In genomic region chr17:63798961-63799531, GRCm38 (mm10) we compare ENCODE assay signal across 27 mouse cellular contexts.
DNase-seq lines count a peak whose midpoint lies in the region.
"Had no signal": no experiment of that assay in that cellular context is flagged by ENCODE, and none has a peak within 500 bp of the region (broad histone marks: within the 10 kb centered on the region; RNA-seq: fewer than 3 reads in every experiment).

No protein-coding gene starts in this region.

- no peak overlapping the region for H3K27ac ChIP-seq in heart, embryonic 10.5 days
- H3K27ac ChIP-seq: embryonic facial prominence, embryonic 15.5 days; forebrain, embryonic 10.5 days; heart, embryonic 15.5 days; intestine, embryonic 15.5 days; limb, embryonic 12.5 days; liver, embryonic 12.5 days; midbrain, embryonic 13.5 days; neural tube, embryonic 12.5 days; stomach, postnatal 0 days had no signal

- intact Hi-C loops in heart, postnatal 14 days (cut with DNase I), result no loop called here

- H3K36me3 ChIP-seq in heart, embryonic 10.5 days, result no peaks in the 10 kb centered on the region
- H3K36me3 ChIP-seq: embryonic facial prominence, embryonic 15.5 days; forebrain, embryonic 10.5 days; heart, embryonic 15.5 days; intestine, embryonic 15.5 days; limb, embryonic 12.5 days; liver, embryonic 12.5 days; midbrain, embryonic 13.5 days; neural tube, embryonic 12.5 days had no signal

- peak; percentile 9 for DNase-seq in heart, embryonic 10.5 days (ENCODE audit: low spot score)
- DNase-seq in heart, postnatal 14 days, result no peak
- DNase-seq in NIH3T3 (ENCODE audit: low read depth), result peak; percentile 93
- peak; percentile 39 to 50 for DNase-seq in adrenal gland, postnatal 36 days
- peak; percentile 26 for DNase-seq in skeletal muscle tissue, adult 2 months (ENCODE audit: low read depth, low spot score)
- no peak for DNase-seq in layer of hippocampus, postnatal 10 days (ENCODE audit: low spot score in 2 of 2)
- DNase-seq in layer of hippocampus, adult 9-10 months (ENCODE audit: low spot score), result no peak
- DNase-seq: cerebellum, adult 2 months; cerebellum, postnatal 36 days; embryo, embryonic 11 days; gastrocnemius, postnatal 25 days; kidney, adult 8-10 months; kidney, postnatal 14 days; layer of hippocampus, postnatal 36 days; lung, adult 18-20 months; lung, postnatal 14 days; thymus, adult 2 months; thymus, postnatal 4 days had no signal

- H3K9me3 ChIP-seq in heart, embryonic 10.5 days, result 0 out of 2 replicates have a peak, but pooled peaks cover 4% of the 10 kb centered on the region
- H3K9me3 ChIP-seq: embryonic facial prominence, embryonic 15.5 days; forebrain, embryonic 10.5 days; heart, embryonic 15.5 days; intestine, embryonic 15.5 days; limb, embryonic 12.5 days; liver, embryonic 12.5 days; midbrain, embryonic 13.5 days had no signal

- no peaks in the 10 kb centered on the region for H3K27me3 ChIP-seq in heart, embryonic 10.5 days (ENCODE audit: insufficient read depth, poor library complexity, severe bottlenecking)
- H3K27me3 ChIP-seq: embryonic facial prominence, embryonic 15.5 days; heart, embryonic 15.5 days; intestine, embryonic 15.5 days; limb, embryonic 12.5 days; liver, embryonic 12.5 days; midbrain, embryonic 13.5 days; neural tube, embryonic 12.5 days had no signal

- H3K4me1 ChIP-seq in heart, embryonic 10.5 days, result no peaks in the 10 kb centered on the region
- H3K4me1 ChIP-seq: heart, embryonic 15.5 days; intestine, embryonic 15.5 days; limb, embryonic 12.5 days; liver, embryonic 12.5 days; midbrain, embryonic 13.5 days; neural tube, embryonic 12.5 days had no signal

- no peak overlapping the region for H3K4me3 ChIP-seq in heart, embryonic 10.5 days
- H3K4me3 ChIP-seq: embryonic facial prominence, embryonic 15.5 days; forebrain, embryonic 10.5 days; heart, embryonic 15.5 days; intestine, embryonic 15.5 days; limb, embryonic 12.5 days; liver, embryonic 12.5 days; midbrain, embryonic 13.5 days; neural tube, embryonic 12.5 days had no signal

- 82% methylated on average over 6 of the region's 6 CpGs for WGBS in heart, embryonic 10.5 days

Comparison
In these comparisons a context has a peak if more than half of its experiments do, and no peak if none do; other contexts are left out.
1. DNase-seq: peak in heart, embryonic 10.5 days (single experiment), NIH3T3 (single experiment), adrenal gland, postnatal 36 days (2 of 2) and skeletal muscle tissue, adult 2 months (single experiment); none in heart, postnatal 14 days (0 of 2), layer of hippocampus, postnatal 10 days (0 of 2) and layer of hippocampus, adult 9-10 months (single experiment).